Mouse (Mus musculus) neural tube, embryonic 15.5 days (tissue): ENCODE measurements around the gene Aipl1. TPM values are rescaled to one million over a fixed set of nuclear protein-coding genes. Genes with fewer than 3 reads are reported as not detected.
A peak's percentile ranks its signal among the peaks of the same experiment; 100 is the strongest.

Experiments
- ATAC-seq: fragments of 200-750 bp; cut with Nextera tagmentation; 2 replicates; pipeline ENCODE4 v1.8.0; 2017; ENCODE audit warnings: mild to moderate bottlenecking, moderate TSS enrichment, moderate library complexity; ENCODE audit not compliant: low FRiP score
- H3K27ac ChIP-seq: fragments of 300-500 bp; sonication (generic); replicated peaks from 2 replicates; pipeline ENCODE4 v1.5.1; 2015; ENCODE audit warnings: mild to moderate bottlenecking, inconsistent platforms
- H3K27me3 ChIP-seq: fragments of 300-500 bp; sonication (generic); replicated peaks from 2 replicates; pipeline ENCODE4 v1.6.1; 2015; ENCODE audit warnings: inconsistent platforms
- H3K36me3 ChIP-seq: fragments of 300-500 bp; sonication (generic); 2 replicates; pipeline ENCODE4 v1.6.1; 2015; ENCODE audit warnings: inconsistent platforms
- H3K4me1 ChIP-seq: fragments of 300-500 bp; sonication (generic); 2 replicates; pipeline ENCODE4 v1.6.1; 2015; ENCODE audit warnings: inconsistent platforms
- H3K4me2 ChIP-seq: fragments of 300-500 bp; sonication (generic); 2 replicates; pipeline ENCODE4 v1.6.1; 2015; ENCODE audit warnings: inconsistent platforms, mild to moderate bottlenecking, moderate library complexity
- H3K4me3 ChIP-seq: fragments of 300-500 bp; sonication (generic); replicated peaks from 2 replicates; pipeline ENCODE4 v1.5.1; 2015; ENCODE audit warnings: mild to moderate bottlenecking, inconsistent platforms
- H3K9ac ChIP-seq: fragments of 300-500 bp; sonication (generic); replicated peaks from 2 replicates; pipeline ENCODE4 v1.6.1; 2015; ENCODE audit warnings: mild to moderate bottlenecking, inconsistent platforms
- H3K9me3 ChIP-seq: fragments of 300-500 bp; sonication (generic); replicated peaks from 2 replicates; pipeline ENCODE4 v1.6.1; 2016; ENCODE audit warnings: inconsistent platforms
- WGBS: fragments of 180-500 bp; shearing (Covaris S2); methylation state at CpG from one replicate; pipeline ENCODE4 v1.1.7; 2015; ENCODE audit warnings: mixed read lengths; 5-methylcytosine and 5-hydroxymethylcytosine counted together
- polyA plus RNA-seq: library from polyadenylated mRNA; unstranded; fragments of >200 nt; fragmentation: Nextera tagmentation; extraction: Ambion mirVana; gene quantifications from 2 replicates; pipeline ENCODE4 v1.2.1, GENCODE M21; 2015

Gene Aipl1
- polyA plus RNA-seq, 1 experiment from 2014 or later = 0.41 TPM

DNA sequence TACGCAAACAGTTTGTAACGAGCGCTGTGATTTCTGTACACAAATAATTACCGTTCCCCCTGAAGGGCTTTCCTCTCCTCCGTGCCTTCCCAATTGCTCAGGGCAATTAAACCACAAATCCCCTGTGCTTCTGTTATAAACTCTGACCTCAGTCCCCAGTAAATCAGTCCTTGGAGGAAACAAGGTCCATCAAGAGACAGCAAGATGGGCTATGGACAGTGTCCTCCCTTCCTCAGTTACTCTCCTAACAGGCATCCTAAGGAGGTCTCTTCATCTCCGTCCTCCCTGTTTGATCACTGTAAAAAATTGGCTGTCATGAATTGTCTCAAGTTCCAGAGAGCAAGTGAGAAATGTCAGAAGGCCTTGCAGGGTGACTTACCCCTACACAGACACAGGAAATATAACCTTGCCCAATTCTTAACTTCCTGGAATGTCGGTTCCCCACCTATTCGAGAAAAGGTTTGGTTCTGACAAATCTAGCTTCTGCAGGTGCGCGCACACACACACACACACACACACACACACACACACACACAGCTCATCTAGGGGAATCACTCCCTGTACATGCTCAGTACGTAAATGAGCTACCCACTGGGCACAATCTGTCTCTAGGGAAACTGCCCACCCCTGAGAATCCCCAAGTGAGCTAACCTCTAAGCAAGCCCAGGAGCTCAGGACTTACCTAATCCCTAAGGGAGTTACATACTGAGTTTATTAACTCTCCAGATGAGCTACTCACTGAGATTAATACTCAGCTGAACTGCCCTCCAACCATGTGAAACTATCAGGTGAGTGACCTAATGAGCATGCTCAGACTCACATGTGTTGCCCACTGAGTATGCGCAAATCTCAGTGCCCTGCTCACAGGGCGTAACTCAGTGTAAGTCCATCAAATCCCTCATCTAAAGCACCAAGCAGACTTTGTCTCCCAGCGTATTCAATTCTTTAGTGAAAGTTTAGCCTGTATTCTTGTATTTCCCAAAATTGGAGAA, 49.9 kb downstream of the Aipl1 start:
- no peak for ATAC-seq
- no peak overlapping the region for H3K27ac ChIP-seq
- H3K4me3 ChIP-seq = no peak overlapping the region
- H3K4me1 ChIP-seq = peaks cover 31% of the 10 kb centered on the region
- H3K4me2 ChIP-seq = peak overlapping the region; percentile 13; the same call in 1 of the 2 replicates
- 49% methylated on average over 14 of the region's 14 CpGs for WGBS
- no peaks in the 10 kb centered on the region for H3K36me3 ChIP-seq
- H3K9ac ChIP-seq = no peak overlapping the region
- no peaks in the 10 kb centered on the region for H3K9me3 ChIP-seq
- H3K27me3 ChIP-seq = no peaks in the 10 kb centered on the region

DNA sequence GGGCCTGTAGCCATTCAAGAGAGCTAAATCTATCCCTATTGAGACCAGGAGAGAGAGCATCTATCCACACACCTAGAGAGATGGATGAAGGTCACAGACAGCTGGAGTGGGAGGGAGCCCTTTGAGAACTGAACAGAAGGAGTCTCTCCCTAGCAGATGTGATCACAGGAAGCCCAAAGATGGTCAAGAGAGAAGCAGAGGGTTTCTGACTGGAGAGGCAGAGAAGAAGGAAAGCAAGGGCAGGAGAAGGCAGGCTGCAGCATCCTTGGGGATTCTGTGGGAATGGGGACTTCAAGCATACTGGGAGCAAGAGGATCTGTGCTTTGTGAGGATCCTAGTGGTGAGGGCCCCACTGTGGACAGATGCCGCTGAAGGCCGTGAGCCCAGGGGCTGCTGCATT, 51.5 kb downstream of the Aipl1 start:
- Histone ChIP-seq H3K27ac (peak overlapping the region; percentile 28; the same call in 1 of the 2 replicates), H3K36me3 (no peaks in the 10 kb centered on the region), H3K9ac (no peak overlapping the region), H3K4me1 (peaks cover 28% of the 10 kb centered on the region), H3K4me3 (no peak overlapping the region), H3K4me2 (no peak overlapping the region), H3K27me3 (no peaks in the 10 kb centered on the region), H3K9me3 (no peaks in the 10 kb centered on the region)
- ATAC-seq = no peak
- WGBS = 92% methylated on average over 2 of the region's 2 CpGs

DNA sequence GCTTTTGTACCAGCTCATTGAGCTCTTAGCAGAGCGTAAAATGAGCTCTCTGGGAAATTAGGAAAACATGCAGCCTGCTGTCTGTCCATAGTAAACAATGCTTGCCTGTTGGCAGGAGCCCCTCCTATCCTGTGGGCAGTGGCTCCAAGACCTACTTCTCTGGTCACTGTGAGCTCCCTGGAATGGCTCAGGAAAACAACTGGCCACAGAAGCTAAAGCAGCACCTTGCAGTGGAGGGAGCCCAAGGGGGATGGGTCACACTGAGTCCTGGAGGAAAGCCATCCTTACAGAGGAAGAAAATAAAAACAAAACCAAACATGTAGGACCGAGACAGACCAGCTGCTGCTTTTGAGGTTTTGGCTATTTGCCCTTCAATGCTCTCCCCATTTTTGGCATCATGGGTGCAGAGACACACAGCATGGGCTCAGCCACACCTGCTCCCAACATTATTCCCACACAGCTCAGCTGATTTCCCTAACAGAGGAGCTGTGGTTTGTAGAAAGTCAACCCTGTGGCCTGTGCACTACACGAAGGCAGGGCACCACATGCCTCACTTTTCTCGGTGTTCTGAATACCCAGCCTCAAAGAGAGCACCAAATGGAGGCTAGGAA, 52.1 kb downstream of the Aipl1 start:
- H3K27ac ChIP-seq = peak overlapping the region; percentile 28; the same call in 1 of the 2 replicates
- peak; percentile 24; the same call in 1 of the 2 replicates for ATAC-seq
- no peak overlapping the region for H3K9ac ChIP-seq
- peaks cover 28% of the 10 kb centered on the region for H3K4me1 ChIP-seq
- H3K9me3 ChIP-seq = no peaks in the 10 kb centered on the region
- H3K4me3 ChIP-seq = no peak overlapping the region
- H3K36me3 ChIP-seq = no peaks in the 10 kb centered on the region
- no peak overlapping the region for H3K4me2 ChIP-seq
- no peaks in the 10 kb centered on the region for H3K27me3 ChIP-seq
- WGBS = 28% methylated on average over 4 of the region's 4 CpGs

DNA sequence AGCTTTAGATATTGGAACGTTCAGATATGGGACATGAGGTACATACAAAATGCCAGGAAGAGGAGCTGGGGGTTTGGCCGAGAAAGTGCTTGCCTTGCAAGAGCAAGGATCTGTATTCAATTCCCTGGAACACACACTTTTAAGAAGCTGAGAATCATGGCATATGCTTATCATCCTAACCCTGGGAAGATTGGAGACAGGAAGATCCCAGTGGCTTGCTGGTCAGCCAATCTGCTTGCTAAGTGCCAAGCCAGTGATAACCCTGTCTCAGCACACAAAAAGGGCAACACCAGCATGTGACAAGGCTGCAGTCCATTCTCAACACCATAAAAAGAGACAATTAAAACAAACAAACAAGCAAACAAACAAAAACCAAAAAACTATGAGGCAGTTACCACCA, 53.2 kb downstream of the Aipl1 start:
- ATAC-seq = no peak
- Histone ChIP-seq H3K4me2 (no peak overlapping the region), H3K4me1 (peaks cover 28% of the 10 kb centered on the region), H3K4me3 (no peak overlapping the region), H3K36me3 (no peaks in the 10 kb centered on the region), H3K27me3 (no peaks in the 10 kb centered on the region), H3K27ac (no peak overlapping the region), H3K9me3 (no peaks in the 10 kb centered on the region), H3K9ac (no peak overlapping the region)
- WGBS = 81% methylated on average over 2 of the region's 2 CpGs

Other genes with a start within 250 kb of the Aipl1 start
- 19.1 and 33.3 TPM in 2 replicates for gene Pimreg, start 4.5 kb upstream of the Aipl1 start, polyA plus RNA-seq
- gene Pitpnm3, start 98.3 kb upstream of the Aipl1 start, polyA plus RNA-seq = 4.5 and 5.3 TPM in 2 replicates
- gene Gm43951, start 169.3 kb upstream of the Aipl1 start, polyA plus RNA-seq = 1.00 and 1.4 TPM in 2 replicates
- 15.7 and 16.4 TPM in 2 replicates for gene 4933427D14Rik, start 169.9 kb upstream of the Aipl1 start, polyA plus RNA-seq
- gene Txndc17, start 170.0 kb upstream of the Aipl1 start, polyA plus RNA-seq = 162 and 174 TPM in 2 replicates
- gene Med31, start 178.1 kb upstream of the Aipl1 start, polyA plus RNA-seq = 49.5 and 55.3 TPM in 2 replicates
- gene Slc13a5, start 229.7 kb upstream of the Aipl1 start, polyA plus RNA-seq = 1.8 TPM in 2 replicates